Mouse (Mus musculus) heart, postnatal 25 days (tissue): ENCODE measurements at regions not wholly inside any gene's neighbourhood (a gene's known extent, or its start where the extent isn't known, plus 50 kb on each side); places are given as distances from the start of the nearest gene placed in this dataset.
A peak's percentile ranks its signal among the peaks of the same experiment; 100 is the strongest.

Experiments used
- DNase-seq: peaks from one replicate; pipeline ENCODE4 v3.0.0; 2022; ENCODE audit warnings: low spot score
- intact Hi-C: fragments of 180-260 bp; cut with DNase I; formaldehyde crosslinking; loops from one replicate; pipeline ENCODE4 v1.15.1; 2025

DNA sequence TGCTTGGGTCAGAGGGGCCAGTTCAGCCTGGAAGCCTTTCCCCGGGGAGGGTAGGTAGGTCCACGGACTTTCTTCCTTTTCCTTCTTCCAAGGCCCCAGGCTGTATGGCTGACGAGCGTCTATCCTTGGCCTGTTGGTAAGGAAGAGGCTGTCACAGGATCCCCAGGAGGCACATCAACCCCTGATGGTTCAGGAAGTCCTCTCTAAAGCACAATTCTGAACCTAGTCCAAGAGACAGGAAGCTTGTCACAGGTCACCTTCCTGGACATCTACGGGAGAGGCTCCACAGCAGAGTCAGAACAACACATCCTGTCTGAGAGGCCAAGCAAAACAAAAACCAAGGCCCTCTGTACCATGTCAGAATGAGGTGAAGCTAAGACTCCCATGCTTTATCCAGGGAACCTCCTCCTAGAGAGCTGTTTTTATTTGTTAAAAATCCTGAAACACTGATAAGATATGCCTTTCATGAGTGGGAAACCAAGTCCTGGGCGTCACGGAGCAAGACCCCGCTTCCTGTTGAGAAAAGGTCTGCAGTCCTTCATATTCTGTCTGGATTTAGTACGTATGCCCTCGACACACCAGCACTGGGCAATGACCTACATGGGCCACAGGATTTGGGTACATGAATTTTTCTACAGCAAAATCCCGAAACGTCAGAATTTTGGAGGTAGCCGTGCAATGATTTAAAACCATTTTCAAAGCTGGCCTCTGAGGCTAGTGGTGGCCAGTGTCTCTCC lies 52.0 kb upstream of the Snrk start:
- peak; percentile 67 for DNase-seq
- intact Hi-C loops: loop anchor here (1.0 kb wide), 2 partner anchors 18 to 43 kb away; no protein-coding TSS in a partner anchor

DNA sequence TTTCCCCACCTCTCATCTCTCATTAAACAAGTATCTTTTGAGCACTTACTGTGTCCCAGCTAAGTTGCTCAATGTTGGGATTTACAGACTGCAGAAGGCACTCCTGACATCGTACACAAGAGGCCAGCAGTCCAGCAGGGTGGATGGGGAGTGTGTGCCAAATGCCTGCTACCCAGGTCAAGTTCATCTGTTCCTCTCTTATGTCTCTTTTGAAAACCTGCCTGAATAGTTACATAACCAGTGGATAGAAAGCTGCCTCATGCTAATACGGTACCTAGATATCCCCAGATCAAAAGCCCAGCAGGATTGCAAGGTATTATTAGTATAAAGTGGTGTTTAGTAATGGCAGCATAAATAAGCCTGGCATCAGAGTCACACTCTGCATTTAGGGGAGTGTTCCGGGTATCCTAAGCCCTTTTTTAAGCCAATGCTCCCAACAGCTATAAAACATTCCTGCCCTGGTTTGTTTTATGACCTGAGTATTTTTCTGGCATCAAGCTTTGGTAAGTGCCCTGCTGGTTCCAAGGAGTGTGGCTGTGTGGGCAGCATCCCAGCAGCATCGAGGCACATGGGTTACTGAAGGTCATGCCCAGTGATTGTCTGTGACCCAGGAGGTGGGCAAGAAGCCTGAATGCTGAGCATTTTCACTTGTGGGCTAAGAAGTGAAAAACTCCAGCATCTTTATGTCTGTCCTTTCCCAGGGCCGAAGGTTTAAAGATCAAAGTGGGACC lies 59.1 kb upstream of the Pomgnt2 start:
- intact Hi-C loops: no loop called here
- DNase-seq: no peak

DNA sequence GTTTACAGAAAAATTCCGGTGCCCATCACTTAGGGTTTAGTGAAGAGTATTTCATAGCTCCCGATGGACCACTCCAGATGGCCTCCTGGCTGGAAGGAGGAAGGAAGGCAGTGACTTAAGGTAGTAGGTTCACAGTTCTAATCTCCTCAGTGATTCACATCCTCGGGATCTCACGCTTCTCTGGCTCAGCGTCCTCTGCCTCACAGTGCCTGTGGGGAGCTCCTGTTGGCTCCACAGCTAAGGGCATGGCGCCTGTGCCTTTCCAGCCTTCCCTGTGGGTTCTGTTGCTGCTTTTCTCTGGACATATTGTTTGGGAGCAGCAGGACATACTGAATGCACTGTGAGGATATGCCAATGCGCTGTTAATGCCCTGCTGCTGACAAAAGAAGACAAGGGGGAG lies 54.8 kb upstream of the Pomgnt2 start:
- intact Hi-C loops: no loop called here
- DNase-seq: no peak

DNA sequence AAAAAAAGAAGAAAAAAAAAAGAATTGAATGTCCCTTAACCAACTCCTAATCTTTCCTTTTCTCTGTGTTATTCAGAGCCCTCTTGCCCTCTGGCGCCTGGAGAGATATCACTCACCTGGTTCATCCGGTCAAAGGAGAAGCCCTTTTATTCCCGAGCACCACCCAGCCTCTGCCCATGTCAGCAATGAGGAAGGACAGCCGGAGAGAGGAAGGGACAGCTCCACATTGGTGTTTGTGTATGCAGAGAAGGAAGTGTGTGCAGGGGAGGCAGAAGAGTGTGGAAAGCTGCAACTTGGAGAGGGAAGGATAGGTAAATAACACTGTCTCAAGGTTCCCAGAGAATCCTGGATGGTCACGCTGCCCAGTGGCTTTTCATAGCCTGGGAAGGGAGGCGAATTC lies 54.2 kb upstream of the Pomgnt2 start:
- intact Hi-C loops: no loop called here
- no peak for DNase-seq

DNA sequence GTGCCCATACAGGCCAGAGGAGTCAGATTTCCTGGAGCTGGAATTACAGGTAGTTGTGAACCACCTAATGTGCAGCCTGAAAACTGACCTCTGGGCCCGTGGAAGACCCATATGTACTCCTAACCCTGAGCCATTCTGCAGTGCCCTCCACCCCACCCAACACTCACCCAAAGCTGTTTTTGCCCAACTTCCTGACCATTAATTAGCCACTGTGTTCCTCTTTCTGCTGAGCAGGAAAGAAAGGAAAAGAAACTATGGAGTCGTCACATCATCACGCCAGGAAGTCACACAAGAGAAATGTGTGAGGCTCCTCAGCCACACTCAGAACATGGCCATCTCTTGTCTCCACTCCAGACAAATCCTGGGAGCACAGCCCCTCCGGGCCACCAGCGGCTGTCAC lies 52.1 kb upstream of the Pomgnt2 start:
- no peak for DNase-seq
- intact Hi-C loops: no loop called here

DNA sequence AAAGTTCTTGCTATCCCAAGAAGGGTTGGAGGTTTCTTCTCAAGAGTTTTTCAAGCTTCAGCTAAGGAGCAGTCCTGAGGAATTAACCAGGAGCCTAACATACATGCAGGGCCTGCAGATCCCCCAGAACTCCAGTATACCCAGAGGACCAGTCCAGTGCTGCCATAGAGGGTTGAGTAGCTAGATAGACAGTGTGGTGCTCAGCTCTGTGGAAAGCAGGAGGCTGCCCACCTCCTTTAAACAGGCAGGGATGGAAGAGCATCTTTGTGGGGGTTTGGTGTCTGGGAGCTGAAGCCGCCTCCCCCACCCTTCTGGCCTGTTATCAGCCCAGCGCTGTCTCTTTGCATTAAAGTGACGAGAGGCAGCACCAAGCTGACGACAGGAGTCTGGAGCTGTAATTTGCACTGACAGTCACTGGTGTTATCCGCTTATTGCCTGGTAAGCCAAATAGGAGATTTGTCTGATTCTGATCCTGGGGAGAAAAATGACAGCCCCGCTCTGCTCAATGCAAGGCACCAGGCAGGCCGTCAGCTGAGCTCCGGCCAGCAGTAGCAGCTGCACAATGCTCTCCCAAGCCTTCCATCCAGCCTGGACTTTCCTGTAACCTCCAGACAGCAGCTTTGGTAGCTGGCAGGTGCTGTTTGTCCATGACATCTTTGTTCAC lies 51.2 kb upstream of the Pomgnt2 start:
- intact Hi-C loops: no loop called here
- DNase-seq: no peak
